Mouse (Mus musculus) spleen, adult 2 months (tissue): ENCODE data around the gene Psmd12.

Experiments
- CTCF ChIP-seq: fragments of 200-500 bp; IDR thresholded peaks from 2 replicates; pipeline ENCODE4 v1.5.1; 2011; ENCODE audit warnings: mild to moderate bottlenecking, inconsistent platforms; ENCODE audit not compliant: insufficient read depth, insufficient read length, insufficient replicate concordance; ENCODE audit errors: extremely low read depth
- POLR2A ChIP-seq: fragments of 200-500 bp; IDR thresholded peaks from 2 replicates; pipeline ENCODE4 v1.6.1; 2011; ENCODE audit warnings: low read depth, low read length, inconsistent platforms

- TF ChIP-seq POLR2A = no peak
- no peak for TF ChIP-seq CTCF
These were observed 37.1 kb downstream of the Psmd12 start for GRCm38 (mm10) chr11:107516387-107516786.
